Mouse (Mus musculus) lung, embryonic 14.5 days (tissue): ENCODE results near the gene Stpg3. TPM values are rescaled to one million over a fixed set of nuclear protein-coding genes. Genes with fewer than 3 reads are reported as not detected.
"Not testable (repeated sequence)": the region's sequence is repeated elsewhere in the genome, so short reads cannot be mapped to it uniquely, and the experiment has no call there.

Source experiments
- ATAC-seq: fragments of 200-750 bp; cut with Nextera tagmentation; 2 replicates; pipeline ENCODE4 v1.8.0; 2017; ENCODE audit warnings: mild to moderate bottlenecking, moderate TSS enrichment, moderate library complexity; ENCODE audit not compliant: insufficient read depth
- DNase-seq: peaks from one replicate; pipeline ENCODE4 v3.0.0-alpha.2; 2015
- H3K27ac ChIP-seq: fragments of 300-500 bp; sonication (generic); 2 replicates; pipeline ENCODE4 v1.5.1; 2014; ENCODE audit warnings: low read depth, mild to moderate bottlenecking, moderate library complexity
- H3K27me3 ChIP-seq: fragments of 300-500 bp; sonication (generic); 2 replicates; pipeline ENCODE4 v1.6.1; 2014; ENCODE audit warnings: low read length, control low read depth; ENCODE audit not compliant: insufficient read depth
- H3K36me3 ChIP-seq: fragments of 300-500 bp; sonication (generic); 2 replicates; pipeline ENCODE4 v1.6.1; 2014; ENCODE audit warnings: control low read depth; ENCODE audit not compliant: insufficient read depth
- H3K4me1 ChIP-seq: fragments of 300-500 bp; sonication (generic); 2 replicates; pipeline ENCODE4 v1.6.1; 2014; ENCODE audit warnings: antibody characterized with exemption, control low read depth; ENCODE audit not compliant: insufficient read depth
- H3K4me2 ChIP-seq: fragments of 300-500 bp; sonication (generic); 2 replicates; pipeline ENCODE4 v1.6.1; 2014; ENCODE audit warnings: mild to moderate bottlenecking
- H3K4me3 ChIP-seq: fragments of 300-500 bp; sonication (generic); 2 replicates; pipeline ENCODE4 v1.5.1; 2014; ENCODE audit warnings: low read depth, low read length
- H3K9ac ChIP-seq: fragments of 300-500 bp; sonication (generic); 2 replicates; pipeline ENCODE4 v1.6.1; 2014
- H3K9me3 ChIP-seq: fragments of 300-500 bp; sonication (generic); 2 replicates; pipeline ENCODE4 v1.6.1; 2016; ENCODE audit warnings: low read depth, low read length, control low read depth
- CTCF ChIP-seq: IDR thresholded peaks from 2 replicates; pipeline ENCODE4 v1.5.1; 2016; ENCODE audit warnings: antibody characterized with exemption, low read depth
- WGBS: fragments of 180-500 bp; shearing (Covaris S2); extraction: QIAGEN DNeasy Blood & Tissue Kit; methylation state at CpG from one replicate; pipeline ENCODE4 v1.1.7; 2014; 5-methylcytosine and 5-hydroxymethylcytosine counted together
- polyA plus RNA-seq: library from polyadenylated mRNA; unstranded; fragments of >200 nt; fragmentation: Nextera tagmentation; extraction: Ambion mirVana; gene quantifications from 2 replicates; pipeline ENCODE4 v1.2.1, GENCODE M21; 2014

The Stpg3 gene
- polyA plus RNA-seq, 1 experiment from 2014 or later = not detected

DNA sequence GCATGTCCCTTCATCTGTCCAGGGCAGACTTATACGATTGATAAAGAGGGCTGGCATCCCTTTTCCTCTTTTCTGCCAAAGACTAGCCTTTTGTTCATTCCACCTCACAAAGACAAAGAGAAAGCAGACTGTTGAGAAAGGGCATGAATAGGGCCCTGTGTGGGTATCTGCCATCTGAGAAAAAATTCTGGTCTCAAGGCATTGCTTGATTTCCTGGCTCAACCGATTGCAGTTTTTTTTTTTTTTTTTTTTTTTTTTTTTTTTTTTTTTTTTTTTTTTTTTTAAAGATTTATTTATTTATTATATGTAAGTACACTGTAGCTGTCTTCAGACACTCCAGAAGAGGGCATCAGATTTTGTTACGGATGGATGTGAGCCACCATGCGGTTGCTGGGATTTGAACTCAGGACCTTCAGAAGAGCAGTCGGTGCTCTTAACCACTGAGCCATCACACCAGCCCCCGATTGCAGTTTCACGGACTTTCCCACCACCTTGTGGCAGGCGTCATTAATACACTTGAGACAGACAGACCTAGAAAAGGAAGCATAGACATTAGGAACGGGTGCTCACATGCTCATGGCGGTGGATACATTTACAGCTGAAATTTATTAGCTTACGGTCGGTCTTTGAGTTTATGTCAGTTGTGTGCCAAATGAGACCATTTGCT is 42.1 kb upstream of the Stpg3 start:
- Histone ChIP-seq H3K4me3 (peak overlapping the region; percentile 99), H3K9ac (peak overlapping the region; percentile 87), H3K4me2 (peak overlapping the region; percentile 97)
- not testable (repeated sequence) for H3K36me3 ChIP-seq, ATAC-seq, H3K27ac ChIP-seq, H3K9me3 ChIP-seq, H3K4me1 ChIP-seq, H3K27me3 ChIP-seq
- peak; percentile 68 for DNase-seq
- WGBS = 55% methylated on average over 12 of the region's 12 CpGs
- peak; percentile 47 for TF ChIP-seq CTCF

- H3K9me3 ChIP-seq = no peaks in the 10 kb centered on the region
- H3K36me3 ChIP-seq = peaks cover 10% of the 10 kb centered on the region; the same call in 1 of the 2 replicates
- no peaks in the 10 kb centered on the region for H3K27me3 ChIP-seq
- TF ChIP-seq CTCF = no peak
- 0% methylated on average over 39 of the region's 39 CpGs for WGBS
- peak; percentile 87 for DNase-seq
- peak within 1 kb of the TSS; percentile 99 for H3K4me3 ChIP-seq
- H3K4me1 ChIP-seq = peaks cover 8% of the 10 kb centered on the region; the same call in 1 of the 2 replicates
- ATAC-seq = peak; percentile 90
- peak within 1 kb of the TSS; percentile 87 for H3K9ac ChIP-seq
- peak within 1 kb of the TSS; percentile 97 for H3K4me2 ChIP-seq
- peak within 1 kb of the TSS; percentile 80 for H3K27ac ChIP-seq
These were observed 40.9 kb upstream of the Stpg3 start, which contains the start of gene Tmem203 for GRCm38 (mm10) chr2:25255284-25255779. TSS of gene Tmem203 (plus strand) at chr2:25255439.

DNA sequence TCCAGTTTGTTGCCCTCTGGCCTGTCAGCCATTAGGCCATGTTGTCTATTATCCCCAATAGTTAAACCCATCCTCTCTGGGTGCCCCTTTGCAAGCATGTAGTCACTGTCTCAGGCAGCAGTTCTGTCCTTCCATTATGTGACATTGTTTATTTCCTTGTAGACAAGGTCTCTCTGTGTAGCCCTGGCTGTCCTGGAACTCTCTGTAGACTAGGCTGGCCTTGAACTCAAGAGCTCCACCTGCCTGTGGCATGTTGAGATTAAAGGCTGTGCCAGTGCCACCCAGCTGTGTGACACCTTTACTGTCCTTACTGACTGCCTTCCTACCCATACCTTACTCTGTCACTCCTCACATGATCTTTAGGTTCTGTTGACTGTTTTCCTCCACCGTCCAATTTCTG is 37.9 kb upstream of the Stpg3 start:
- TF ChIP-seq CTCF = peak; percentile 53
- H3K4me2 ChIP-seq = no peak overlapping the region
- H3K4me1 ChIP-seq = peaks cover 8% of the 10 kb centered on the region; the same call in 1 of the 2 replicates
- H3K9me3 ChIP-seq = no peaks in the 10 kb centered on the region
- H3K9ac ChIP-seq = no peak overlapping the region
- peaks cover 38% of the 10 kb centered on the region for H3K36me3 ChIP-seq
- no peak for ATAC-seq
- 77% methylated on average over 1 of the region's 1 CpGs for WGBS
- H3K27me3 ChIP-seq = no peaks in the 10 kb centered on the region
- no peak overlapping the region for H3K27ac ChIP-seq
- DNase-seq = no peak
- H3K4me3 ChIP-seq = no peak overlapping the region

DNA sequence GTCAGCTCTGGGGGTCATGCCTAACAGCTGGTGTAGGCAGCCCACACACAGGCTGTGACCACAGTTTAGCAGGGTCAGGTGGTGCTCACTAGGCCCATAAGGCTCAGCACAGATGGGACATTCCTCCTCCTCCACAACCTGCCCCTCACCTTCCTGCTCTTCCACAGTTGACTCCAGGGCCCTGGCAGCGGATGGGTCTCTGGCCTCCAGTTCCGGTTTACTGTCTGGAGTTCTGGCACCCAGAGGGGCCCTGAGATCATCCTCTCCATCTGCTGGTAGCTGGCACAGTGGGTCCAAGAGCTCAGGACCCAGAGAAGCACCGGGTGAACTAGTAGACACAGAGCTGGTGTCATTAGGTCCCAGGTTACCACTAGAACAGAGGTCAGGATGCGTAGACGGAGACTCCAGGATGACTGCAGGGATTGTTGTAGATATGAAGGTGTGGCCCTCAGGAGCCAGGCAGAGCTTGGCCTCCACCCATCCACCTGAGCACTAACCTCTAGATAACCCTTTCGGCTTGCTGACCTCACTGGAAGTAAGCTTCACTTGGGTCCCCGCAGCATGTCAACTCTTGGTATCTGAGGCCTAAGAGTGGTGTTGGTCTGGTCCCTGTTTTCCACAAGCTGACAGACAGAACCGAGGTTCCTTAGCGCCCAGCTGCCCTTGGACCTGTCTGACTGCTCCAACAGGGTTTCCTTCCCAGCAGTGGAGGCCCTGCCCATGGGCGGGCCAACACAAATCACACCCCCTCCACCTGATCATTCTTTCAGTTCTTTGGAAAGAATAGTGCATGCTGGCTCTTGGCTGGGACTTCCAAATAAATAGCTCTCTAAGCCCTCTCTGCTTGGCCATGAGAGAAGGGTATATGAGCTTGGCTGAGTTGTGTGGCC is 32.0 kb upstream of the Stpg3 start, which contains the start of gene AL732309.1:
Gene AL732309.1, minus strand, starts transcription at position 681 of the 890 bp plus-strand sequence.
- no peak within 1 kb of the TSS for H3K4me2 ChIP-seq
- no peak for ATAC-seq
- H3K4me1 ChIP-seq = no peaks in the 10 kb centered on the region
- H3K27ac ChIP-seq = no peak within 1 kb of the TSS
- H3K9me3 ChIP-seq = no peaks in the 10 kb centered on the region
- H3K36me3 ChIP-seq = peaks cover 50% of the 10 kb centered on the region
- no peak within 1 kb of the TSS for H3K9ac ChIP-seq
- no peak for DNase-seq
- 84% methylated on average over 10 of the region's 10 CpGs for WGBS
- no peak for TF ChIP-seq CTCF
- H3K27me3 ChIP-seq = peaks cover 20% of the 10 kb centered on the region
- no peak within 1 kb of the TSS for H3K4me3 ChIP-seq

DNA sequence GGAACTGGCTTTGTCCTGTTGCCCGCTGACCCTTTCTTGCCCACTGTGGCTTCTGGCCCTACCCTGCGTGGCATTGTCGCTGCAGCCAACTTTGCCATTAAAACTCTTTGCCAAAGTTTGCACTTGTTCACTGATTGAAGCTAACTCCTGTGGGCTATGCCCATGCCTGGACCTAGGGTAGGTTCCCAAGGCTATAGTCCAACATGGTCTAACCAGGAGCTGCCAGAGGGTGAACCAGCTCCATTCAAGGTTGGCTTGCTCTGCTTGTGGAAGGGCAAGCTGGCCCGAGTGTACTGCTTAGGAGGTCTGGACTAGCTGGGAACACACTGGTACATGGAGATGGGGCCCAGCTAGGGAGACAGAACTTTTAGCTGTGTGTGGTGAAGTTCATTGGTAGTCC is 29.7 kb upstream of the Stpg3 start:
- 91% methylated on average over 4 of the region's 4 CpGs for WGBS
- TF ChIP-seq CTCF = no peak
- Histone ChIP-seq H3K4me1 (0 out of 2 replicates have a peak, but pooled peaks cover 4% of the 10 kb centered on the region), H3K4me3 (no peak overlapping the region), H3K9ac (no peak overlapping the region), H3K27ac (no peak overlapping the region), H3K9me3 (no peaks in the 10 kb centered on the region), H3K4me2 (no peak overlapping the region), H3K27me3 (peaks cover 23% of the 10 kb centered on the region), H3K36me3 (peaks cover 28% of the 10 kb centered on the region)
- DNase-seq (no peak), ATAC-seq (no peak)

DNA sequence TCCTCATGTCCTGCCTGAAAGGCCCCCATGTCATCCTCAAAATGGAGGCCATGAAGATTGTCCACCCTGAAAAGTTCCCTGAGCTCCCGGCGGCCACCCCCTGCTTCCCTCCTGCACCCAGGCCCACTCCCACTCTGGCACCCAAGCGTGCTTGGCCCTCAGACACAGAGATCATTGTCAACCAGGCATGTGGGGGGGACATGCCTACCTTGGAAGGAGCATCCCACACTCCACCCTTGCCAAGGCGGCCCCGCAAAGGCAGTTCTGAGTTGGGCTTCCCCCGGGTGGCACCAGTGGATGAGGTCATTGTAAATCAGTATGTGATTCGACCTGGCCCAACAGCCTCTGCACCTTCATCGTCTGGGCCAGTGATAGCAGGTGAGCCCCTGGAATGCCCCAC is 28.9 kb upstream of the Stpg3 start:
- Histone ChIP-seq H3K27me3 (peaks cover 23% of the 10 kb centered on the region), H3K4me3 (no peak overlapping the region), H3K9ac (no peak overlapping the region), H3K36me3 (peaks cover 22% of the 10 kb centered on the region), H3K27ac (no peak overlapping the region), H3K4me1 (0 out of 2 replicates have a peak, but pooled peaks cover 4% of the 10 kb centered on the region), H3K4me2 (no peak overlapping the region), H3K9me3 (no peaks in the 10 kb centered on the region)
- 64% methylated on average over 8 of the region's 8 CpGs for WGBS
- no peak for TF ChIP-seq CTCF
- DNase-seq (no peak), ATAC-seq (no peak)
